Mouse (Mus musculus) ovary, postnatal 36 days (tissue): ENCODE results near the gene Gm13290.
A peak's percentile ranks its signal among the peaks of the same experiment; 100 is the strongest.
"Not testable (repeated sequence)": the region's sequence is repeated elsewhere in the genome, so short reads cannot be mapped to it uniquely, and the experiment has no call there.

Experiments
- DNase-seq: peaks from one replicate; pipeline ENCODE4 v3.0.0; 2022; ENCODE audit warnings: low spot score, mixed read lengths

Gene Gm13290

DNA sequence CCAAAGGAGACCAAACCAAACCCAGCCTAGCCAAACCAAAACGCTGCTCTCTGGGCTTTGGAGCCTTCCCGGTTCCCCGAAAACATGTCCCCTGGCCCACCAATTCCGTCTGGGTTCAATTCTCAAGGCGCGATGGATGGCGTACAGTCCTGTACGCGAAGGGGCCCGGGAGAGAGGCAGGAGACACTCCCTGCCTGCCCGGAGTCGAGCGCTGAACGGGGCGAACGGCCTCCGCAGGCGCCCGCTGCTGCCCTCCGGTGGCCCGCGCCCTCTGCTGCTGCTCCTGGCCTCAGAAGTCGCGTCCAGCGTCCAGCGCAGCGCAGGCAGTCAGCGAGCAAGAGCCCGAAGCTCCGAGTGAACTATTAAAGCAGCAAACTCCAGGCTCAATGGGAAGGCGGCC is 8.7 kb downstream of the Gm13290 start:
- peak; percentile 31 for DNase-seq

DNA sequence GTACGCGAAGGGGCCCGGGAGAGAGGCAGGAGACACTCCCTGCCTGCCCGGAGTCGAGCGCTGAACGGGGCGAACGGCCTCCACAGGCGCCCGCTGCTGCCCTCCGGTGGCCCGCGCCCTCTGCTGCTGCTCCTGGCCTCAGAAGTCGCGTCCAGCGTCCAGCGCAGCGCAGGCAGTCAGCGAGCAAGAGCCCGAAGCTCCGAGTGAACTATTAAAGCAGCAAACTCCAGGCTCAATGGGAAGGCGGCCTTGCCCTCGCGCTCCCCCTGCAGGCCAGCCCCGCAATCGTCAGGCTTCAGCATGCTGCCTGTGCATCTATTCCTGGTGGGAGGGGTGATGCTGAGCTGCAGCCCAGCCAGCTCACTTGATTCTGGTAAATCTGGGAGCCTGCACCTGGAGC is 11.8 kb downstream of the Gm13290 start, which contains the start of gene Gm13276:
Gm13276 (plus strand) TSS at position 301 of the 400 bp plus-strand sequence.
- DNase-seq = not testable (repeated sequence)

GRCm38 (mm10) chr4:88788402-88788801 is 14.8 kb downstream of the Gm13290 start, which contains the start of gene Gm13277:
TSS of gene Gm13277 (plus strand) at chr4:88788632.
- DNase-seq = peak; percentile 62

DNA sequence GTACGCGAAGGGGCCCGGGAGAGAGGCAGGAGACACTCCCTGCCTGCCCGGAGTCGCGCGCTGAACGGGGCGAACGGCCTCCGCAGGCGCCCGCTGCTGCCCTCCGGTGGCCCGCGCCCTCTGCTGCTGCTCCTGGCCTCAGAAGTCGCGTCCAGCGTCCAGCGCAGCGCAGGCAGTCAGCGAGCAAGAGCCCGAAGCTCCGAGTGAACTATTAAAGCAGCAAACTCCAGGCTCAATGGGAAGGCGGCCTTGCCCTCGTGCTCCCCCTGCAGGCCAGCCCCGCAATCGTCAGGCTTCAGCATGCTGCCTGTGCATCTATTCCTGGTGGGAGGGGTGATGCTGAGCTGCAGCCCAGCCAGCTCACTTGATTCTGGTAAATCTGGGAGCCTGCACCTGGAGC is 17.6 kb downstream of the Gm13290 start, which contains the start of gene Gm13278:
Gm13278 (plus strand) TSS at position 301 of the 400 bp plus-strand sequence.
- not testable (repeated sequence) for DNase-seq

DNA sequence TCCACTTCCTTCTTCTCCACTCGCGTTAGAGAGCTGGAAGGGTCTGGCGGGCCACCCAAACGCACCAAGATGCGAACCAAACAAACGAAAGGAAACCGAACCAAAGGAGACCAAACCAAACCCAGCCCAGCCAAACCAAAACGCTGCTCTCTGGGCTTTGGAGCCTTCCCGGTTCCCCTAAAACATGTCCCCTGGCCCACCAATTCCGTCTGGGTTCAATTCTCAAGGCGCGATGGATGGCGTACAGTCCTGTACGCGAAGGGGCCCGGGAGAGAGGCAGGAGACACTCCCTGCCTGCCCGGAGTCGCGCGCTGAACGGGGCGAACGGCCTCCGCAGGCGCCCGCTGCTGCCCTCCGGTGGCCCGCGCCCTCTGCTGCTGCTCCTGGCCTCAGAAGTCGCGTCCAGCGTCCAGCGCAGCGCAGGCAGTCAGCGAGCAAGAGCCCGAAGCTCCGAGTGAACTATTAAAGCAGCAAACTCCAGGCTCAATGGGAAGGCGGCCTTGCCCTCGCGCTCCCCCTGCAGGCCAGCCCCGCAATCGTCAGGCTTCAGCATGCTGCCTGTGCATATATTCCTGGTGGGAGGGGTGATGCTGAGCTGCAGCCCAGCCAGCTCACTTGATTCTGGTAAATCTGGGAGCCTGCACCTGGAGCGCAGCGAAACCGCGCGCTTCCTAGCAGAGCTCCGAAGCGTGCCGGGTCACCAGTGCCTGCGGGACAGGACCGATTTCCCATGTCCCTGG is 20.5 kb downstream of the Gm13290 start, which contains the start of gene Gm13275:
Gm13275 (plus strand) TSS at position 552 of the 740 bp plus-strand sequence.
- DNase-seq = peak; percentile 71

DNA sequence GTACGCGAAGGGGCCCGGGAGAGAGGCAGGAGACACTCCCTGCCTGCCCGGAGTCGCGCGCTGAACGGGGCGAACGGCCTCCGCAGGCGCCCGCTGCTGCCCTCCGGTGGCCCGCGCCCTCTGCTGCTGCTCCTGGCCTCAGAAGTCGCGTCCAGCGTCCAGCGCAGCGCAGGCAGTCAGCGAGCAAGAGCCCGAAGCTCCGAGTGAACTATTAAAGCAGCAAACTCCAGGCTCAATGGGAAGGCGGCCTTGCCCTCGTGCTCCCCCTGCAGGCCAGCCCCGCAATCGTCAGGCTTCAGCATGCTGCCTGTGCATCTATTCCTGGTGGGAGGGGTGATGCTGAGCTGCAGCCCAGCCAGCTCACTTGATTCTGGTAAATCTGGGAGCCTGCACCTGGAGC is 23.5 kb downstream of the Gm13290 start, which contains the start of gene Gm13279:
Gm13279 (plus strand) TSS at position 301 of the 400 bp plus-strand sequence.
- DNase-seq = not testable (repeated sequence)

DNA sequence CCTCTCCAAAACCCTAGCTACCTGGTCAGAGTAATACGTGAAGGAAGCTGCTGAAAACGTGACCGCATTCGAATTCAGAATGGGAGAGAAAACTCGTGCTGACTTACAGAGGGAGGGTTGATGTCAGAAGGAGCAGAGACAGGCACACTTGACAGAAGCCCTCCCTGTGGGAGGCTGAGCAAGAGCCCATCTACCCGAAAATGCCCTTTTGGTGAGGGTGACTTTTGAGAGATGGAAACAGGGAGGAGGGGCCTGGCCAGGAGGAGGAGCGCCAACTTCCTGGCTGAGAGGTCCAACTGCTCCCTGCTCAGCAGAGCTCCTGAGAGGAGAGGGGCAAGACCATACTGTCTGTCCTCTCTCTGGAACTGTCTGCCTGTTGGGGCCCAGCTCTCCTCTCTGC is 25.7 kb downstream of the Gm13290 start, which contains the start of gene Gm13285:
Gm13285 (plus strand) TSS at position 301 of the 400 bp plus-strand sequence.
- DNase-seq = not testable (repeated sequence)

- DNase-seq = not testable (repeated sequence)
Measured at GRCm38 (mm10) chr4:88802954-88803353, 29.3 kb downstream of the Gm13290 start, which contains the start of gene Gm13287. TSS of gene Gm13287 (plus strand) at chr4:88803254.

GRCm38 (mm10) chr4:88805231-88805630 is 31.6 kb downstream of the Gm13290 start, which contains the start of gene Gm13288:
TSS of gene Gm13288 (plus strand) at chr4:88805531.
- not testable (repeated sequence) for DNase-seq

- peak; percentile 49 for DNase-seq
Measured at GRCm38 (mm10) chr4:88805761-88806160, 32.1 kb downstream of the Gm13290 start.

DNA sequence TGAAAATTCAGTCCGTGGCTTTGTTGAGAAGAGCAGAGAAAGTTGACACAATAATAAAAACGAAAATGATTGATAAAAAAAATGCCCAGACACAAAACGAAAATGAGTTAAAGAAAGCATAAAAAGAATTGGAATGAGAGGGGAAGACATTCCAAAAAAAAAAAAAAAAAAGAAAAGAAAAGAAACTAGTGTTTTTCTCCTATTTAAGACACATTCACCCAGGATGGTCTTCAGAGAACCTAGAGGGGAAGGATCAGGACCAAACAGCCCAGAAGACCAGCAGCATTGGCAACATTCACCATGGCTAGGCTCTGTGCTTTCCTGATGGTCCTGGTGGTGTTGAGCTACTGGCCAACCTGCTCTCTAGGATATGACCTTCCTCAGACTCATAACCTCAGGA is 42.3 kb downstream of the Gm13290 start, which contains the start of gene Ifna7:
Ifna7 (plus strand) TSS at position 301 of the 400 bp plus-strand sequence.
- no peak for DNase-seq

DNA sequence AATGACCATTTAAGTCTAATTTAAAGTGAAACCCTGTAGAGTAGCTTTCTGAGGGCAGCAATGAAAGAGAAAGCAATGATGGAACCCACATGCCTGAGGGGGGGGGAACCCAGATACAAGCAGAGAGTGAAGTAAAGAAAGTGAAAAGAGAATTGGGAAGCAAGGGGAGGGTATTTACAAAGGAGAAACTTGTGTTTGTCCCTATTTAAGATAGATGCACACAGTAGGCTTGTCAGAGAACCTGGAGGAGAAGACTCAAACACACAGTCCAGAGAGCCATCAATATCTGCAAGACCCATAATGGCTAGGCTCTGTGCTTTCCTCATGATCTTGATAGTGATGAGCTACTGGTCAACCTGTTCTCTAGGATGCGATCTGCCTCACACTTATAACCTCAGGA is 46.0 kb downstream of the Gm13290 start, which contains the start of gene Ifna11:
Ifna11 (plus strand) TSS at position 301 of the 400 bp plus-strand sequence.
- no peak for DNase-seq

GRCm38 (mm10) chr4:88822995-88823394 is 49.4 kb downstream of the Gm13290 start:
- DNase-seq = no peak
